Mouse (Mus musculus) gastrocnemius, postnatal 36 days (tissue): ENCODE results near the gene Pbx1. TPM values are rescaled to one million over a fixed set of nuclear protein-coding genes. Genes with fewer than 3 reads are reported as not detected.
A peak's percentile ranks its signal among the peaks of the same experiment; 100 is the strongest.
"Not testable (repeated sequence)": the region's sequence is repeated elsewhere in the genome, so short reads cannot be mapped to it uniquely, and the experiment has no call there.

Experiments used
- DNase-seq, 2 experiments: peaks; one replicate each; pipeline ENCODE4 v3.0.0; 2022
- intact Hi-C: fragments of 180-260 bp; cut with DNase I; formaldehyde crosslinking; loops from one replicate; pipeline ENCODE4 v1.15.1; 2025
- long read RNA-seq, 2 experiments: library from polyadenylated mRNA; stranded (forward); transcript quantifications; one replicate each; pipeline ENCODE4 v2.0.0; 2021
- total RNA-seq, 2 experiments: library from RNA; stranded (reverse); gene quantifications; 2 replicates each; pipeline ENCODE4 v1.2.3; 2021

The Pbx1 gene
- total RNA-seq: 10 to 100 TPM; 15.1 to 17.7 TPM
- long read RNA-seq, experiment 1, partial matches to known transcripts: 0 of 4 reads
- long read RNA-seq, experiment 1, other reads (novel, unspliced or antisense): 4 of 4 reads
- long read RNA-seq, experiment 2, partial matches to known transcripts: 0 of 7 reads
- long read RNA-seq, experiment 2, other reads (novel, unspliced or antisense): 7 of 7 reads

DNA sequence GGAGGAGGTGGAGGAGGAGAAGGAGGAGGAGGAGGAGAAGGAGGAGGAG, at the start of gene Pbx1:
Gene Pbx1, minus strand, starts transcription at position 39 of the 49 bp plus-strand sequence.
- intact Hi-C loops: loop anchor here (5.0 to 10.0 kb wide), 2 partner anchors 105 to 337 kb away; no protein-coding TSS in a partner anchor
- DNase-seq: not testable (repeated sequence)

DNA sequence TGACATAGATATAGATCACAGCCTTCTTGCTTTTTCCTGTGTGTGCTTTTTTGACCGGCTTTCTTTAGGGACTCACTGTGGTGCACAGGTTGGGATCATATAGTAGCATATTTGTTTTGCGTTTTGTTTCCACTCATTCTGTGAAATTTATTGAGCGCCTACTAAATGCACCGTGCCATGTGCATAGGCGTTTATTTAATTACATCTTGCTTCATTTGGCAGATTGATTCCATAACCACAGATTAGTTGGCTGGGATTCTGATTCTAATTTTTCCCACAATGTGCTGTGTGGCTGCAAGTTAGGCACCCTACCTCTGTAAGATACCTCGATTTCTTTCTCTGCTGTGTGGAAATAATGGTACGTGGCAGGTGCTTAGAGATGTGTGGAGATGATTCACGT, 47.6 kb upstream of the Pbx1 start:
- intact Hi-C loops: loop anchor here (10.0 kb wide), 2 partner anchors 265 to 275 kb away; no protein-coding TSS in a partner anchor
- no peak for DNase-seq

DNA sequence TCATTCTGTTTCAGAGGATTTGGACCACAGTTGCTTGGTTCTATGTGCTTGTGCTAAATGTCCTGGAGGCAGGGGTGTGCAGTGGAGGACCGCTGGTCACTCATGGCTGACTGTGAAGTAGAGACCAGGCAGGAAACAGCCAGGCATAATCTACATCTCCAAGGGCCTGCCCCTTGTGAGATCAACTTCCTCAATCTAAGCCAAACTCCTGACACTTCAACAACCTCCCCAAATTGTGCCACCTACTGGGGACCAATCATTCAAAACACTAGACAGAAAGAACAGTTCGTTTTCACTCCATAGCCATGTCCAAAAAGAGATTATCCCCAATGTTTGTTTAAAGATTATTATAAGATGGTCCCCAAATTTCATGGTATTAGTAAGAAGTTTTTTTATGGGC, 46.8 kb upstream of the Pbx1 start:
- intact Hi-C loops: loop anchor here (10.0 kb wide), 1 partner anchor 264 kb away; no protein-coding TSS in a partner anchor
- DNase-seq: no peak

DNA sequence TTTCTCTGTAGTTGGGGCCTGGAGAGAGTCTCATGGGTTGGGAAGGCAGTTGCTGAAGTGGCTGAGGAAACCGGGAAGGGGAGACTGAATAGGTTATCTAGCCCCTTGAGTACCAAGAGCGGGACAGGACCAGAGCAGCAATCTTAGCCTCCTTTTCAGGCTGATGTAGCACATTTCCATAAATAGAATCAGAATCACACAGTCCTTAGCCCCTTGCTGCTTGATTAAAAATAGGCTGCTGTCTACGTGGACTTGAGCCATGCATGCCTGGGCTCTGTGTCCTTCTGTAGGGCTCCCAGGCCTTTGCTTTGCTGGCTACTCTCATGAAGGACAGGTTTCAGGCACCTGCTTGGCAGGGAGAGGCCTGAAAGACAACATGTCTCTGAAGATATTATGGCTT, 44.8 kb upstream of the Pbx1 start:
- peak in 1 of 2 experiments; percentile 6 for DNase-seq
- intact Hi-C loops: loop anchor here (10.0 kb wide), 1 partner anchor 262 kb away; no protein-coding TSS in a partner anchor

DNA sequence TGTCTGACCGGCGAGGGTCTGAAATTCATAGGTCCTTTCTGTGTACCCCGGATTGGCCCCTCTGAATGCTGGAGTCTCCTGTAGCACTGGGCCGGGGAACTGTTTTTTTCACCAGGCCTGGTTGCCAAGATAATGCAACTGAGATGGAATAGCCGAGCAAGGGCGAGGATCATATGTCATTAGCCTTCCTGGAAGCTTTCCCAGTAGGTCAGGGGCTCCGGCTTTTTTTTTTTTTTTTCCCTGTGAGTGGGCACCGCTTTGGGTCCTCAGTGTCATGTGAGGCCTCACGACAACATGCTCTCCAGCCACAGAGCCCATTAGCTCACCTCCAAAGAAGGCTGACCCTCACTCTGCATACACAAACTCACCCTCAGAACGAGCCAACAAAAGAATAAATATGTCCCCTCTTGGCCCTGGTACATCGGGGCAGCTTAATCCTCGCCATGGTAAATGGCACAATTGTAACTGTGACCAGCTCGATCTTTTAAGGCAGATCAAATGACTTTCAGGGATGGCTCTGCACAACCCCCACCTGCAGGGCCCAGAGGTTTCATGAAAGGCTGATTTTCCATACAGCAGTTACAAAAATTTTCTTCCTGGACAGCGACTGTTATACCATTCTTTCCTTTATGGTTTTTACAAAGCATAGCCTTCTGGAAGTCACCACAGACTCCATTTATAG, 44.3 kb upstream of the Pbx1 start:
- intact Hi-C loops: loop anchor here (10.0 kb wide), 1 partner anchor 262 kb away; no protein-coding TSS in a partner anchor
- no peak for DNase-seq

DNA sequence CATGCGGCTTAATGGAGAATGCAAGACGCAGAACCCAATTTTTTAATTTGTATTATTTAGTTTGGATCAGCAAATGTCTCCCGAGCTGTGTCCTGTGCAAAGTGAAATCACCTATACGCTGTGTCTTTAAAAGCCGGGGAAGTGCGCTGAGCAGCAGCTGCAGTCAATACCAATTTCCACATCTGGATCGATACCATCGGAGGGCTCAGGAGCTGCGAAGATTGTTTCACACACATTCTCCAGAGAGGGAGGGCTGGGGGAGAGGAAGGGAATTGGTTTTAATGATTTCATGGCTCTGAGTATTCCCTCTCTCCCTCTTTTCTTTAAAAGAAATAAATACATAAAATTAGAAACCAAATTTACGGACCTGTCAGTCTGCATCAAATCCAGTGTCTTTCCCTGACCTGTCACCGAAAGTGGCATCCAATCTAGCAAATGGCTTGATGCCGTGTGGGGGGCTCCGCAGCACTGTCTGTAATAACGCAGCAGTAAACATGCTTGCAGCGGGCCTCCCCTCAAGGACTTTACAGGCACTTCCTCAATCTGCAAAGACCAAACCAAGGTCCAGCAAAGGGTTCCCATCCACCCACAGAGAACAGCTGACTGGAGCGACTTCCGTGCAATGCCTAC, 43.6 kb upstream of the Pbx1 start:
- no peak for DNase-seq
- intact Hi-C loops: loop anchor here (10.0 kb wide), 1 partner anchor 261 kb away; no protein-coding TSS in a partner anchor

DNA sequence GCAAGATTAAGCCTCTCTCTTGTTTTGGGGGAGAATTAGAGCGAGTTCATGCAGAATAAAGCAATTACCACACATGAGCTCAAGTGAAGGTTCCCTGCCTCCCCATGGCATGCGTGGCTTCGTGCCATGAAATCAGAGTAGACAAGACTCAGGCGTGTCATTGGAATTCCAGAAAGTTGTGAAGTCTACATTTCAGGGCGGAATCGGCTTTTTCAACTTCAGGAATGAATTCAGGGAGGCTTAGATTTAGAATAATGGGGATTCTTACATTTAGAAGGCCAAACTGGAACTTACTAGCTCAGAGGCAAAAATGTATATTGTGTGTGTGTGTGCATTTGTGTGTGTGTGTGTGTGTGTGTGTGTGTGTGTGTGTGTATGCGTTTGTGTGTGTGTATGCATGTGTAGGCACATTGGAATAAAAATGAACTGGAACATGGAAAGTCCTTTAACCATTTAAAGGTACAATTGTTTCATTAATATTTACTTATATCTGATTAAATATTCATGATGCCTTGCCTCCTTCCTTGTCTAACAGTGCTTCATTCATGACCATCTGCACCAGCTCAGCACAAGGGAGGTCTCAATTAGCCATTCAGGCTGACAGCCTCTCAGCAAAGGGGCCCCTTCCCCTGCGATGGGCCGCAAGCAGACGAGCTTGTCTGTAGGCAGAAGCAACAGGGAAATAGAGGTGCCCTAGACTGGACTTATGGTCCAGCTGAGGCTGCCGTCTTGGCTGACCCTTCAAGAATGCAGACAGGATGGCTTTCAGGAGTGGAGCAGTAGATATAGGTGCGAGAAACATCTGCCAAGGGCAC, 41.4 kb upstream of the Pbx1 start:
- DNase-seq: no peak

DNA sequence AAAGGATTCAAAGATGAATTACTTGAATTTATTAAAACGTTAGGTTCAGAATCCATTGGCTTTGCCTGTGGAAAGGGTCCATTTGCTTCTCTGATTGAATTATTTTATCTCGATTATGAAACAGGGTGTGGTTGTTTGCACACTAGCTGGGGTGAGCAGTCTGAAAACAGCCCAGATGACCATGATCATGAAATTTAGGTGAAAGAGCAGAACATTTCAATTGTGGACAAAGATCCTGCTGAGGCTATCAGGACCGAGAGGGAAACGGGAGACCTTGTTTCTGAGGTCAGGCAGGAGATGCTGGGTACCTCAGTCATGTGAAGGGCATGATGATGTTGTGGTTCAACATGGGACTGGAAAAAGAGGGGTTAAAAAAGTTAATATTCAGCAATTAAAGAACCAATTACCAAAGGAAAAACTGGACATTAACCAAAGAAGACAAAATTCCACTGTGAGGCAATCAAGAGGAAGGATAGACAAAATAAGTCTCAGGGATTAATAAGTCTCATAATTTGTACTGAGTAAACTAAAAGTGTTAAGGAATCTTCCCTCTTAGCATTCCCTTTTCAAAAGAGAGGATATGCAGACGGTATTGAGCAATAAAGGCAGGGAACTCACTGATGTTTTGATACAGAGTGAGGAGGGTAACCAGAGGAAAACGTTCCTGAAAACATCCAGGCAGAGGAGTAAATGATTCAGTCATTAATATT, 40.6 kb upstream of the Pbx1 start:
- no peak for DNase-seq
- intact Hi-C loops: loop anchor here (10.0 kb wide), 1 partner anchor 258 kb away; no protein-coding TSS in a partner anchor

More for the DNA sequence above, 41.4 kb upstream of the Pbx1 start:
- intact Hi-C loops: loop anchor here (10.0 kb wide), 1 partner anchor 259 kb away; no protein-coding TSS in a partner anchor

DNA sequence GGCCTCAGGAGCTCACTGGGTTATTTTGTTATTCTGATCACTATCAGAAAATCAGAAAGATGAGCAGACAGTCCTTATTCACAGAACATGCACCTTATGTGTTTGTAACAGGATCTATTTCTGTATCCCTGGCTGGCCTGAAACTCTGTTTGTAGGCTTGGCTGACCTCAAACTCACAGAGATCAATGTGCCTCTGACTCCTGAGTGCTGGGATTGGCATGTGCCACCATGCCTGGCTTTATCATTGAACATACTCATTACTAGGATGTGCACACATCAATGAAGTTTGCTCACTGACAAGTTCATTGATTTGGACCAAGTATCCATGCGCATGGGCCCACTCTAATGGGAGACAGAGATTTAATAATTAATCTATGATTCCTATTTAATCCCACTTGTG, 27.4 kb upstream of the Pbx1 start:
- intact Hi-C loops: loop anchor here (5.0 kb wide), 1 partner anchor 298 kb away; no protein-coding TSS in a partner anchor

DNA sequence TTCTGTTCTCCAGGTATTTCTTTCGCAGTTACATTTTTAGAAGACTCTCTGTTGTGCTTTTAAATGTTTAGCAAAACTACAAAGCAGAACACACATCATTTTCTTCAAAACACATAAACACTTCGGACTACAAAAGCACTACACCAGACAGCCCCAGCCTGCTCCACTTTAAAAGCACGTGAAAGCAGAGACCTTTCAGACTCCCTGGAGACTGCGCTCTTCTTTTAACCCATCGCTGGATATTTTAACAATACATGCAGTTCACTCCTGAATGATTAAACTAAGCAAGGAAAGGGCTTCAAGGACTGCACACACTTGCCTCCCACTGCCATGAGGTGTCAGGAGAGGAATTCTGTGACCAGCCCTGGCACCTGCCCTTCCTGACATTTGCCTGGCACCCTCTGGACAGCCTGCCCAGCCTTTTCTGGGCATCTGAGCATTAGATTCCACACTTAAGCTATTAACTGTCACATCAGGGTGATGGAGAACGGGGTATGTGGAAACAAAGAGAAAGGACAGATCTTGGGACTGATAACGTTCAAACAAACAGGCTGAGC, 25.2 kb upstream of the Pbx1 start:
- intact Hi-C loops: loop anchor here (5.0 kb wide), 1 partner anchor 300 kb away; no protein-coding TSS in a partner anchor

More for the DNA sequence above, 27.4 kb upstream of the Pbx1 start:
- DNase-seq: no peak

DNA sequence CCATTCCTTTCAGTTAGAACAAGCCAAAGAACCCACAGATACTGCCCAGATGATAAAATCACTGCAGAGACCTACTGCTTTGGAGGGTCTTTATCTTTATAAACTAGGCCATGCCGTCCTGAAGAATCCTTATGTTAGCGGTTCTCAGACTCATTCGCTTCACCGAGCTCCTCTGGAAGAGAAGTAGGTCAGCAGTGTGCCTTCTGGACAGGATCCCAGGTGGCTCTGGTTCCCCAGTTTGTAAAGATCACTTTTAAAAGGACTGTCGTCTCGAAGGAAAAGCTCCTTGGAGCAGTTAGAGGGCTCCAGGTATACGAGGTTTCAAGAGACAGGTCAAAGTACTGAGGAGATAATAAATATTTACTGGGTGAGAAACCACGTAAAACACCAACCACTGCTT, 23.1 kb upstream of the Pbx1 start:
- DNase-seq: no peak
- intact Hi-C loops: loop anchor here (5.0 kb wide), 1 partner anchor 302 kb away; no protein-coding TSS in a partner anchor

More for the DNA sequence above, 25.2 kb upstream of the Pbx1 start:
- no peak for DNase-seq

DNA sequence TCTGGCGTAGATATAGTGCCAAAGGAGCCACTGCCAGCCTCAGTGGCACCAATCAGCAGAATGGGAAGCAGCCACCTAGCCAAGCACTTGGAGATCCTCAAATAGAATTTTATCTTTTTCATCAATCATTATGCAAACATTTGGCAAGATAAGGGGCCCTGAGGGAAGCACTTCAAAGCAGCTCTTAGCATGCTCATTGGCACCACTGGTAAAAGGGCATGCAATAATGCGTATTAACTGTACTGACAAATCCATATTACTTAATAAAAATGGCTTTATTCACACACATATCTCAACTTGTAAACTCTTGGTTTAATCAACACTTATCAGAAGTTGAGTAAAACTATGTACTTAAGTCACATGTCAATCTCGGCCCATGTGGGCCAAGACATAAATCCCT, 1.6 kb upstream of the Pbx1 start:
- intact Hi-C loops: loop anchor here (5.0 to 10.0 kb wide), 2 partner anchors 106 to 339 kb away; no protein-coding TSS in a partner anchor

DNA sequence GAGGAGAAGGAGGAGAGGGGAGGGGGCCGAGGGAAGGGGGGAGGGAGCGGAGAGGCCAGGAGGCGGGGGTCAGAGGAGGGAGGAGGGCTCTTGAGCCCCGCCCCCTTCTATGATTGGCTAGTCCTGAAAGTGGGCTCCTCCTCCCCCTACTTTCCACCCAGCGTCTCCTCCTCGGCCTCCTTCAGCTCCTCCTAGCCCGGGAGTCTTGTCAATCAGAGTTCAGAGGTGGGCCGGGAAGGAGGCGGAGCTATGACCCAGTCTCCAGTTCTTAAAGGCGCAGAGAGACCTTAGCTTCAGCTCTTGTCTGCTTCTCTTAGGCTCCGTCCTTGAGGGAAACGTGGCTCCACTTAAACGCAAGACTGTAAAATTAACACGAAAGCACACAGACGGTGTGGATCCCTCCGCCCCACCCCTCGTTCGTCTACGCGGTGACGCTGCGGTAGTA, 233 bp upstream of the Pbx1 start:
- intact Hi-C loops: loop anchor here (5.0 to 10.0 kb wide), 2 partner anchors 105 to 338 kb away; no protein-coding TSS in a partner anchor
- DNase-seq: peak; percentile 86 to 95

More for the DNA sequence above, 1.6 kb upstream of the Pbx1 start:
- no peak for DNase-seq

DNA sequence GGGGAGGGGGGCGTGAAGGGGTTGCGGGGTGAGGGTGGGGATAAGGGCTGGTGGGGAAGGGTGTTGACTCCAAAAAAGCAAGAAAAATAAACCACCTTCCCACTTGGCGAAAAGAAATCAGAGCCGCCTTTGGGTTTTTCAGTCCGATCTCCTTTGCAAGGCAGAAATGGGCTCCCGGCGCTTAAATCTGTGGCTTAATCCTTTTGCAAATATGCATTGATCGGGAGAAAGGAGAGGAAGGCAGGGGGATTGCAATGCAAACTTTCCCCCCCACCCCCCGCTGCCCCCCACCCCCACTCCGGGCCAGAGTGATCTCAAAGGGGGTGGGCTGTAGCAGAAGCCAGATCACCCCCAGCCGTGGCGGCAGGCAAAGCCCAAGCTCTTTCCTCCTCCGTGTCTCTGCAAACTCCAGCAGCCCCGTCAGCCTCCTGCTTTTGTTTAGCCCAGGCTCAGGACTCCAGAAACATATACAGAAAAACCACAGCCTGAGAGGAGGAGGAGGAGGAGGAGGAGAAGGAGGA, 299 bp downstream of the Pbx1 start:
- DNase-seq: peak in 1 of 2 experiments; percentile 76
- intact Hi-C loops: loop anchor here (2.0 to 10.0 kb wide), 3 partner anchors 47 to 337 kb away; no protein-coding TSS in a partner anchor

DNA sequence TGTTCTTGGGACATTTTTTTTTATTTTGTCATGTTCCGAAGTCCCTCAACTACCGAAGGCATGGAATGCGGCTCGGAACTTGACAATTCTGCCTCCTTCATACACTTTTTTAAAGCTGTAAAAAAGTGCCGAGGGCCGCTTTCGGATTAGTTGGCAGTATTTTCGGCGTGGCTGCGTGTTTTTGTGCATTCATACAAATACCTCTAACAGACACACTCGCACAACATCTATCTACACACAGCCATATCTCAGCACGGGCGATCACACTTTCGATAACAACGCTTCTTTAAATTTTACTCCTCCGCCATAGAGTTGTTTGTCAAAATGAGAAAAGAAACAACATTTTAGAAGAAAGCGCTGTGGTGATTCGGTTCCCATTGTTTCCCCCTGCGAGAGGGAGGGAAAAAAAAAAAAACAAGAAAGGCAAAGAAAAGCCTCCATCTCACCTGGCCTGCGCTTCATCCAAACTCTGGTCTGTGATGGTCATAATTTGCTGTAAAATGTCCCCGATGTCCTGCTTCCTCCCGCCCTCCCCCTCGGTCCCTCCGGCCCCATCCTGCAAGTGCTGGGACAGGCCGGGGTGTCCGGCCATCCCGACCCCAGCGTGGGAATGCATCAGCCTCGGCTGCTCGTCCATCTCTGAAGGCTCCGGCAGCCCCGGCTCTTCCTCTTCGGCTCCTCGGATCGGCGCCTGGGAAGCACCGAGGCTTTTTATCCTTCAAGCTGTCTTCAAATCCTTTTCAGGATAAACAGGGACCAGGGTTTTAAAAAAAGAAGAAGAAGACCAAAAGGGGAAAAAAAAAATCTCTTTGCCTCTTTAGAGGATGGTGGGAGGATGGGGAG, 981 bp downstream of the Pbx1 start:
- peak; percentile 14 to 35 for DNase-seq
- intact Hi-C loops: loop anchor here (2.0 to 10.0 kb wide), 3 partner anchors 46 to 336 kb away; no protein-coding TSS in a partner anchor

DNA sequence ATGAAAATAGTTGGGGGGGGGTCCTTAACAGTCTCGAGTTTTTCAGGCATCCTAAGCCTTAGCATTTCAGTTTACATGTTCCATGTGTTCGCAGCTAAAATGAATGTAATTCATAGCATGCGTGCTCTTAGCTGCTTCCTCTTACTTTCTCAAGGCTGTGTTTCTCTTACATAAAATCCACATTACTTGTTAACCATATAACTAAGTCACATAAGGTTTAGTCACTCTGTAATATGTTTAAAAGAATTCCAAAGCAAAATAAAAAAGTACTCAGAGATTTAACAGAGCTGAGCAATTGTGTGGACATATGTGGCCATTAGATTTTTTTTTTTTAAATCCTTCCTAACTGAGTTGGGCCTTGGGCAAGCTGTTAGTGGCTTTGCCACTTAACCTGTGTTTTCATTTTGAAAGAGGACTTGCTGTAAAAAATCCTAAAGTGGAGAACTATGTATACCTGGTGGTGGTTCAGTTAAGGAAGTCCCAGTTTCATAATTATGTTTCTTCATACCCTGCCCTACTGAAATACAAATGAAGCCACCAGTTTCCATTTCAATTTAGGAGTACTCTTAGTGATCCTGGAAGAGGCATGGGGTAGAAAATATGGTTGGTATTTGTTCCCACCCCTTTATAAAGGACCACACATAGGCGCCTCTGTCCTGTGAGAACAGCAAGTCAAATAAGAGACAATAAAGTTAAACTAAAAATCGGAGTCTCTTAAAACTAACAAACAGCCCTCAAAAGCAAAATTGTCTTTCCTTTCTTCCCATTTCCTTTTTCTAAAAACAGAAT, 2.0 kb downstream of the Pbx1 start:
- intact Hi-C loops: loop anchor here (2.0 to 10.0 kb wide), 3 partner anchors 45 to 335 kb away; no protein-coding TSS in a partner anchor
- DNase-seq: no peak

DNA sequence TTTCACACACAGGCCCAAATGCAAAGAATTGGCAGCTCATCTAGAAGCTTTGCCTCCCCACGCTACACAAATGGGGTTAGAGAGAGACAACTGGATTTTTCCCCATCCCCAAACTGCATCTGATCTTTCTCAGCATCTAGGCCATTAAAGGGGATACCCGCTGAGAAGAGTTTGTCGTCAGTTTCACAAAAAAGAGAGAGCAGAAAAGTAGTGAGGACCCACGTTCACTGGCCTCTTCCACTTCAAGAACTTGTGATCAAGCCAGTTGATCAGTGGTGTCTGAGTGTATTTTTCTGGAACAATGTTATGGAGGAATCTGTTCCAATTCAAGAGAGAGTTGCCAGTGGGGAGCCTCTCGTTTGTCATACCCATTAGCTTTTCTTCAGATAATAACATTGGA, 2.7 kb downstream of the Pbx1 start:
- DNase-seq: no peak
- intact Hi-C loops: no loop called here
